Mouse (Mus musculus): ENCODE data around the gene Csrp2. TPM values are rescaled to one million over a fixed set of nuclear protein-coding genes. Genes with fewer than 3 reads are reported as not detected.

Csrp2 gene
- polyA plus RNA-seq, 1 experiment from 2014 or later = 239 TPM

DNA sequence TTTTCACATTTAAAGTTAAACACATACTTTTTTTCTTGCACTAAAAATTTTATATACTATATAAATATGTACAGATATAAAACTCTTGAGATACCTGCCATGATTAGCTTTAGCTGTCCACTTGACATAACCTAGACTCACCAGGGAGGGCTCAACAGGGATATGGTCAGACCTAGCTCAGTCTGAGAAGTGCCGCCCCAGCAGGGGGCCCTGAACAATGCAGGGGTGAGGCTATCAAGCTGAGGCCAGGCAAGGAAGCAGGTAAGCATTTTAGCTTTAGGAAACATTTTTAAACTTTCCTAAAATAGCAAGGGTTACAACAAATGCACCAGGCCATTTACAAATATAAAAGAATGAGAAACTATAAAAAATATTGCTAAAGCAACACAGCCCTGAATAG is 31.5 kb downstream of the Csrp2 start:
- no peak for ATAC-seq (ENCODE audit: insufficient number of reproducible peaks, insufficient read depth, low FRiP score, low TSS enrichment)
- Histone ChIP-seq H3K9ac (no peak overlapping the region), H3K9me3 (no peaks in the 10 kb centered on the region), H3K4me3 (no peak overlapping the region), H3K27me3 (no peaks in the 10 kb centered on the region), H3K36me3 (peaks cover 29% of the 10 kb centered on the region), H3K4me2 (replicated peaks) (no peak overlapping the region), H3K4me1 (no peaks in the 10 kb centered on the region), H3K27ac (no peak overlapping the region)
- WGBS = 75% methylated on average over 1 of the region's 1 CpGs

DNA sequence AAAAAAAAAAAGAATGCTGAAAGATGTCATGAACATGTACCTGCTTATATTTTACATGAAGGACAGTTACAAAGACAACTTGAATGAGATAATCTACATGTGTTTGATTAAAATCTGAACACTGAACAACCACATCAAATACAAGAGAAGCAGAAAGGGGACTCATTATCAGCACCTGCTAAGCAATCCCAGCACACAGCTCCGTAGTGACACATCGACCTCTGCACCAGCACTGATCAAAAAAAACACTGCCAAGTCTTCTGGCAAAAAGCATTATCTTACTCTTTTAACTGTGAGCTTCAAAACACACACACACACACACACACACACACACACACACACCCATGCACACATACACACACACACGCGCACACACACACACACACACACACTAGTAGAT is 32.2 kb downstream of the Csrp2 start:
- Histone ChIP-seq H3K9me3 (no peaks in the 10 kb centered on the region), H3K4me2 (replicated peaks) (no peak overlapping the region), H3K27me3 (no peaks in the 10 kb centered on the region), H3K4me3 (no peak overlapping the region), H3K4me1 (no peaks in the 10 kb centered on the region), H3K9ac (no peak overlapping the region), H3K27ac (no peak overlapping the region), H3K36me3 (peaks cover 29% of the 10 kb centered on the region)
- WGBS = 81% methylated on average over 4 of the region's 4 CpGs
- no peak for ATAC-seq (ENCODE audit: insufficient number of reproducible peaks, insufficient read depth, low FRiP score, low TSS enrichment)

DNA sequence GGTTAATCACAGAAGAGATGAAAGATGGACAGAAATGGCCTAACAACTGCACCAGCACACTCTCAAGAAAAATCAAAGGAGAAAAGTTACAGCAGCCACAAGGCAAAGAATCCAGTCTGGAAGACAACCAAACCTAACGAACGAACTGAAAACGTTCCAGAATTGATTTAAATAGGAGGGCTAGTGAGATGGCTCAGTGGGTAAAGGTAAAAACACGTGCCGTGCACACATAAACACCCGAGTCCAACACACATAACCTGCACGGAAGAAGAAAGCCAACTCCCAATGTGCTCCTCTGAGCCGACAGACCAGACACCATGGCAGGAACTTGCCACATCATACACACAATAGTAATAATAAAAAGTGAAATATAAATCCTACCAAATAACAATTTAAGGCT is 32.7 kb downstream of the Csrp2 start:
- H3K27ac ChIP-seq = no peak overlapping the region
- no peak for ATAC-seq (ENCODE audit: insufficient number of reproducible peaks, insufficient read depth, low FRiP score, low TSS enrichment)
- H3K9ac ChIP-seq = no peak overlapping the region
- peaks cover 29% of the 10 kb centered on the region for H3K36me3 ChIP-seq
- H3K4me3 ChIP-seq = no peak overlapping the region
- WGBS = 84% methylated on average over 8 of the region's 8 CpGs
- H3K27me3 ChIP-seq = no peaks in the 10 kb centered on the region
- H3K4me2 ChIP-seq (replicated peaks) = no peak overlapping the region
- H3K9me3 ChIP-seq = no peaks in the 10 kb centered on the region
- no peaks in the 10 kb centered on the region for H3K4me1 ChIP-seq

DNA sequence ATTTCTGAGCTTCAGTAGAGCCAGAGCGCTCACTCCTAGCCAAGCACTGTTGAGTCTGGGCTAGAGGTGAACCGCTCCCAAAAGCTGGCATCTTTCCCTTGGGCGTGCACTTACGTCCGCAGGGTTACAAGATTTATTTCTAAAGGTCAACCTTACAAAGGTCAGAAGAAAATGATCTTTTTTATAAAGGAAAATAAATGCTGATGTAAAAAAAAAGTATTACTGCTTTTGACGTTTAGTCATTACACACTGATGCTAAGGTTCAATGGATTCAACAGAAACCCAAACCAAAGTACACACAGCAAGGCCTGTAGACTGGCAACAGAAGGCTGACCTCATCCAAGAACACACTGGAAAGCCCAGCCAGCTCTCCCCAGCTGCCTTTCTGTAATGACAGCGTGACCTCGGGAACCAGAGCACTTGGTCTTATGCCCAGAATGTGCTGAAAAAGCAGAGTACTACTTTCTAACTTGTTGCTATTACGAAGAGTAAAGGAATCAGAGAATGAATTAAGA is 33.4 kb downstream of the Csrp2 start:
- no peak for ATAC-seq (ENCODE audit: insufficient number of reproducible peaks, insufficient read depth, low FRiP score, low TSS enrichment)
- no peak overlapping the region for H3K9ac ChIP-seq
- no peak overlapping the region for H3K27ac ChIP-seq
- H3K36me3 ChIP-seq = peaks cover 22% of the 10 kb centered on the region
- H3K4me1 ChIP-seq = no peaks in the 10 kb centered on the region
- no peaks in the 10 kb centered on the region for H3K27me3 ChIP-seq
- H3K4me3 ChIP-seq = no peak overlapping the region
- no peak overlapping the region for H3K4me2 ChIP-seq (replicated peaks)
- no peaks in the 10 kb centered on the region for H3K9me3 ChIP-seq
- 77% methylated on average over 9 of the region's 9 CpGs for WGBS

DNA sequence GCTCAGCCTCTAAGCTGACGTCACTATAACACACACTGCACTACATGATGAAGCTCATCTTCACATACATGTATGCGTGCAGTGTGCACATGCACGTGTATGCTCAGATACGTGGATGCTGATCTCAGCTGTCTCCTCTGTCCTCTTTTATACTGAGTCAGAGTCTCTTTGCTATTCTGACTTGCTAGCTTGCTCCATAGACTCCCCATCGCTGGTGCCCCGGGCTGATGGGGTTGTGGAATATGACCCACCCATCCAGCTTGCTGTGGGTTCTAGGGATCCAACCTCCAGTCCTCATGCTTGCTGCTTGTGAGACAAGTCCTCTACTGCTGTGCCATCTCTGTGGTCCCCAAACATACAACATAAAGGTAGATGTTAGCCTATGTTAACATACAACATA is 39.3 kb downstream of the Csrp2 start:
- 94% methylated on average over 6 of the region's 6 CpGs for WGBS
- Histone ChIP-seq H3K4me2 (replicated peaks) (no peak overlapping the region), H3K36me3 (peaks cover 34% of the 10 kb centered on the region)

DNA sequence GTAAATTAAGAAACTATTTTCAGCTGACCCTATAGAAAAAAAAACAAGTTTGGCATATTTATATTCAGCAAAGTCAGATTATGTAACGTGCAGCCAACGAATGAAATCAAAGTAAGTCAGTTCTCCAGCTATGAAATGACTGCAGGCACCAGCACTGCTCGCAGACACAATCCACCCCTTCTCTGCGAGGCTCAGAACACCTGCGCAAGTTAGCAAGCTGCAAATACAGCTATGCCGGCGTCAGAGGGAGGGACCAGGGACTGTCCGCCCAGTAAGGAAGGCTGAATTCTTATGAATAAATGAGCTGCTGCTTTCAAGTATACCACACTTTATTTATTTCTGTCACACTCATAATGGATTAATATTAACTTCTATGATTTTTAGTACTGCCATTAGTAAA is 40.2 kb downstream of the Csrp2 start:
- no peak for ATAC-seq (ENCODE audit: insufficient number of reproducible peaks, insufficient read depth, low FRiP score, low TSS enrichment)
- H3K4me2 ChIP-seq (replicated peaks) = no peak overlapping the region
- H3K27me3 ChIP-seq = no peaks in the 10 kb centered on the region
- H3K27ac ChIP-seq = no peak overlapping the region
- H3K9me3 ChIP-seq = no peaks in the 10 kb centered on the region
- WGBS = 97% methylated on average over 8 of the region's 8 CpGs
- H3K36me3 ChIP-seq = peaks cover 32% of the 10 kb centered on the region
- H3K4me3 ChIP-seq = no peak overlapping the region
- no peak overlapping the region for H3K9ac ChIP-seq
- H3K4me1 ChIP-seq = no peaks in the 10 kb centered on the region

More for the DNA sequence above, 39.3 kb downstream of the Csrp2 start:
- H3K9me3 ChIP-seq = no peaks in the 10 kb centered on the region
- H3K27me3 ChIP-seq = no peaks in the 10 kb centered on the region
- H3K4me3 ChIP-seq = no peak overlapping the region
- no peaks in the 10 kb centered on the region for H3K4me1 ChIP-seq
- no peak for ATAC-seq (ENCODE audit: insufficient number of reproducible peaks, insufficient read depth, low FRiP score, low TSS enrichment)
- no peak overlapping the region for H3K27ac ChIP-seq
- H3K9ac ChIP-seq = no peak overlapping the region

DNA sequence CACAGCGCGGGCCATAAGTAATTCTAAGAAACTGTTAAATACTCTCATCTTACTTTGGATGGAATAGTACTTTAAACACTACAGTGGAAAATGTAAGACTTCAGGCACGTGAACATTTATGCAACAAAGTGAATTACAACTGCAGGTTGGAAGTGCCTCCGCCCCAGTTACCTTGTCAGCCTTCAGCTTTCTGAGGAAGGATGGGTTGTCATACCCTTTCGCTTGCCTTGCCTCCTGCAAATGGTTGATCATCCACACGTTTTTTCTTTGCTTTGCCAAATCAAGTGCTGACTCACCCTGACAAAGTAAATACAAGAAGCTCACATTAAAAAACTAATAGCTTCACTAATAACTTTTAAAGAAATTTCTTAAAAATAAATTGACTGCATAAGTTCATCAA is 41.3 kb downstream of the Csrp2 start:
- H3K36me3 ChIP-seq = peaks cover 25% of the 10 kb centered on the region
- whole genome bisulfite sequencing = 93% methylated on average over 6 of the region's 6 CpGs

DNA sequence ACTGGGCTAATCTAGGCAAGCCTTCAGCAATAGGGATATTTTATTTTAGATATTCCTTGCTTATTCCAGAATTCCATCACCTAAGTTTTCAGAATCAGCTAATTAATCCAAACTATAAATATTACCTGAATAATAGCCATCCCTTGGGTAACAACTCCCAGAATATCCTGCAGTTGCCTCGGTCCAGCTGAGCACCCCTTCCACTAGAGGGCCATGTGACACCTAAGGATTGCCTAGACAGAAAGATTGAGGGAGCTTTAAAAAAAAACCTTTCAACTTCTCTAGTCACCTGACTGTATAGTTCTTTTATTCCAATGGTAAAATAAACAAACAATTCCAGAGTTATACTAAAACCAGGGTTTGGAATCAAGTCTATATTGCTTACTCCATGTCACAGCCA is 42.6 kb downstream of the Csrp2 start:
- no peaks in the 10 kb centered on the region for H3K27me3 ChIP-seq
- H3K27ac ChIP-seq = no peak overlapping the region
- 48% methylated on average over 1 of the region's 1 CpGs for WGBS
- no peaks in the 10 kb centered on the region for H3K4me1 ChIP-seq
- no peak for ATAC-seq (ENCODE audit: insufficient number of reproducible peaks, insufficient read depth, low FRiP score, low TSS enrichment)
- no peak overlapping the region for H3K9ac ChIP-seq
- no peak overlapping the region for H3K4me3 ChIP-seq
- peaks cover 23% of the 10 kb centered on the region for H3K36me3 ChIP-seq
- no peaks in the 10 kb centered on the region for H3K9me3 ChIP-seq
- H3K4me2 ChIP-seq (replicated peaks) = no peak overlapping the region

More for the DNA sequence above, 41.3 kb downstream of the Csrp2 start:
- H3K9ac ChIP-seq = no peak overlapping the region
- no peak overlapping the region for H3K4me3 ChIP-seq
- no peaks in the 10 kb centered on the region for H3K27me3 ChIP-seq
- no peaks in the 10 kb centered on the region for H3K4me1 ChIP-seq
- H3K9me3 ChIP-seq = no peaks in the 10 kb centered on the region
- no peak overlapping the region for H3K27ac ChIP-seq
- no peak overlapping the region for H3K4me2 ChIP-seq (replicated peaks)
- ATAC-seq (ENCODE audit: insufficient number of reproducible peaks, insufficient read depth, low FRiP score, low TSS enrichment) = no peak

DNA sequence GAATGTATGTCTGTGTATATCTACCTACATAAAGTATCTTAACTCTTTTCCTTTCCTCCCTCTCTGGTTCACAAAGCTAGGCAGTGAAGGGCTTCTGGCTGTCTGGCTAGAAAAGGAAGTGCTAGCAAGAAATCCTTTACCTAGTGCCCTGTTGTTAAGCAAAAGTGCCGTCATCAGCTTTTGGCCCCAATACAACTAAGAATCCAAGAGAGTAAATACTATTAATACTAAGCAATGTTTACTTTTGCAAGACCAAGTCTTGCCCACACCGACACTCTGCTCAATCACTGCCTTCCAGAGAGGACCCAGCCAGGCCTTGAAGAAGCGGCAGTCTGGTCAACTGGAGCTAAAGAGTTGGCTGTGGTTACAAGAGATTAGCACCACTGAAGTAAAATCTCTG is 51.5 kb downstream of the Csrp2 start:
- no peak for ATAC-seq (ENCODE audit: insufficient number of reproducible peaks, insufficient read depth, low FRiP score, low TSS enrichment)
- Histone ChIP-seq H3K9me3 (no peaks in the 10 kb centered on the region), H3K4me1 (peaks cover 7% of the 10 kb centered on the region; the same call in 1 of the 2 replicates), H3K4me2 (replicated peaks) (no peak overlapping the region), H3K36me3 (peaks cover 21% of the 10 kb centered on the region), H3K27me3 (no peaks in the 10 kb centered on the region), H3K27ac (no peak overlapping the region), H3K9ac (no peak overlapping the region), H3K4me3 (no peak overlapping the region)
- WGBS = 92% methylated on average over 3 of the region's 3 CpGs

DNA sequence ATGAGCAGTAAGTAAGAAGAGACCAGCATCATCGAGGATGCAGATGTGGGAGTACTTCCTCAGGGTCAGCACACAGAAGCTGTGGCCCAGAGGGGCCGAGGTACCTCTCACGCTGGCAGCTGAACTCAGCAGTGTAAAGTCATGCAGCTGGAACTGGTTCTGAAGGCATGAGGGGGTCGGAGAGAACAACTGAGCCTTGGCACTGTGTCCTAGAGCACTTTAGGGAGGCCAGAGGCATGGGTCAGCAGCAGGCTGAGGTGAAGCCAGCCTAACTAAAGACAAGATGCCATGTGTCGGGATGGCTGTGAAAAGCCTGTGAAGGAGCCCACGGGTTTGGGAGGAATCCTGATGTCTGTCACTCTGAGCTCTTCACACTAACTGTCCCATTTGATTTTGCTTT is 51.9 kb downstream of the Csrp2 start:
- Histone ChIP-seq H3K27ac (no peak overlapping the region), H3K4me2 (replicated peaks) (no peak overlapping the region), H3K9me3 (no peaks in the 10 kb centered on the region), H3K36me3 (peaks cover 21% of the 10 kb centered on the region), H3K4me3 (no peak overlapping the region), H3K9ac (no peak overlapping the region), H3K4me1 (peaks cover 7% of the 10 kb centered on the region; the same call in 1 of the 2 replicates), H3K27me3 (no peaks in the 10 kb centered on the region)
- 81% methylated on average over 6 of the region's 6 CpGs for WGBS
- no peak for ATAC-seq (ENCODE audit: insufficient number of reproducible peaks, insufficient read depth, low FRiP score, low TSS enrichment)

DNA sequence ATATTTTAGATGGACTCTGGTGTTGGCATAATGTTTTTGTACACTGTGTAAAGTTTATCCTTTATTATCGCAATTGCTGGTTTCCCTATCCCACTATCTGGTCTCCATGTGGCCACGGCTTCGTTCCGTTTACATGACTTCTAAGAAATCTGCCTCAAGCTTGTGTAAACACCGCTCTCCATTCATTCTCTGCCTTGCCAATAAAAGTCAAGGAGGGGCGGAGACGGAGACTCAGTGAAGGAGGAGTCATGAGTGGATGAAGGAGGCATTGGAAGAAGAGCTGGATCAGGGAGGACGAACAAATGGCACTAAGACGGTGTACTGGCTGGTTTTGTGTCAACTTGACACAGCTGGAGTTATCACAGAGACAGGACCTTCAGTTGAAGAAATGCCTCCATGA is 52.4 kb downstream of the Csrp2 start:
- no peak for ATAC-seq (ENCODE audit: insufficient number of reproducible peaks, insufficient read depth, low FRiP score, low TSS enrichment)
- Histone ChIP-seq H3K36me3 (peaks cover 19% of the 10 kb centered on the region), H3K9me3 (no peaks in the 10 kb centered on the region), H3K27ac (no peak overlapping the region), H3K9ac (no peak overlapping the region), H3K4me3 (no peak overlapping the region), H3K27me3 (no peaks in the 10 kb centered on the region), H3K4me1 (peaks cover 7% of the 10 kb centered on the region; the same call in 1 of the 2 replicates), H3K4me2 (replicated peaks) (no peak overlapping the region)
- WGBS = 75% methylated on average over 9 of the region's 9 CpGs

DNA sequence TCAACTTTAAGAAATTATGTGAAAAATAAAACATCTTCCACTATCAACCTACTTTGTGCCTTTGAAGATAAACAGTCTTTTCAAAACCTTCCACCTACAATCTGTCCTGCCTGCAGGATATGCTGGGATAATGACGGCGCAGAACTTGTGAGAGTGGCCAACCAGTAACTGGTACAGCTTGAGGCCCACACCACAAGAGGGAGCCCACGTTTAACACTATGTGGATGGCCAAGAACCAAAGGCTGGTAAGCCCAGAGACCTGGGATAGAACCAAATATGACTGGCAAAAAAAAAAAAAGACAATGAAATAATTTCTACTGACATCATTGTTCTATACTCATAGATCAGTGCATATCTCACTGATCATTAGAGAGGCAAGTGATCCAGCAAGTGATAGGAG is 54.9 kb downstream of the Csrp2 start:
- no peak for ATAC-seq (ENCODE audit: insufficient number of reproducible peaks, insufficient read depth, low FRiP score, low TSS enrichment)

DNA sequence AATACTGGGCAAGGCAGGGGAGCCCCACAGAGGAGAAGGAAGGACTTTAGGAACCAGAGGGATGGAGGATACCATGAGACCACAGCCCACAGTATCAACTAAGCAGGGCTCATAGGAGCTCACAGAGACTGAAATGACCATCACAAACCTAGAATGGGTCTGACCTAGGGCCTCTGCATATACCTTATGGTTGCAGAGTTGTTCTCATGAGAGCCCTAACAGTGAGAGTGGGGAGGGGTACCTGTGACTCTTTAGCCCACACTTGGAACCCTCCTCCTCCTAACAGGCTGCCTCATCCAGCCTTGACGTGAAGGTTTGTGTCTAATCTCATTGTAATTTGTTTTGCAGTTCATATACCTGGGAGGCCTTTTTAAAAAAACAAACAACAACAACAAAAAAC is 55.3 kb downstream of the Csrp2 start:
- H3K4me1 ChIP-seq = peaks cover 2% of the 10 kb centered on the region; the same call in 1 of the 2 replicates
- H3K9me3 ChIP-seq = no peaks in the 10 kb centered on the region
- H3K27ac ChIP-seq = no peak overlapping the region
- H3K4me2 ChIP-seq (replicated peaks) = no peak overlapping the region
- no peak overlapping the region for H3K4me3 ChIP-seq
- WGBS = 66% methylated on average over 1 of the region's 1 CpGs
- no peak for ATAC-seq (ENCODE audit: insufficient number of reproducible peaks, insufficient read depth, low FRiP score, low TSS enrichment)
- no peaks in the 10 kb centered on the region for H3K27me3 ChIP-seq
- peaks cover 19% of the 10 kb centered on the region for H3K36me3 ChIP-seq
- H3K9ac ChIP-seq = no peak overlapping the region

More for the DNA sequence above, 54.9 kb downstream of the Csrp2 start:
- Histone ChIP-seq H3K4me3 (no peak overlapping the region), H3K9me3 (no peaks in the 10 kb centered on the region), H3K36me3 (peaks cover 23% of the 10 kb centered on the region), H3K9ac (no peak overlapping the region), H3K4me2 (replicated peaks) (no peak overlapping the region), H3K4me1 (peaks cover 6% of the 10 kb centered on the region; the same call in 1 of the 2 replicates), H3K27me3 (no peaks in the 10 kb centered on the region), H3K27ac (no peak overlapping the region)
- 47% methylated on average over 3 of the region's 3 CpGs for WGBS
